Mouse (Mus musculus): ENCODE data around the gene Pinlyp.

Gene Pinlyp

DNA sequence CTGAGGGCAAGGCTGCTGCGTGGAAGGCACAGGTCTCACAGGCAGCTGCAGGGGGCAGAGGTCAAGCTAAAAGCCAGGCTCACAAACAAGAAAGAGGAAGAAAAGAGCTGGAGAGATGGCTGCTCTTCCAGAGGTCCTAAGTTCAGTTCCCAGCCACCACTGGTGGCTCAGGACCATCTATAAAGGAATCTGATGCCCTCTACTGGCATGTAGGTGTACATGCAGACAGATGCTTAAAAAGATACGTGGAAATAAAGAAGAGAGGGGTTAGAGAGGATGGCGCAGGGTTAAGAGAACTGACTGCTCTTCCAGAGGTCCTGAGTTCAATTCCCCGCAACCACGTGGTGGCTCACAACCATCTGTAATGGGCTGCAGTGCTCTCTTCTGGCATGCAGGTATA is 26.5 kb upstream of the Pinlyp start:
- Histone ChIP-seq H3K36me3 (ENCODE audit: control insufficient read depth, insufficient read depth, low read length, poor library complexity, severe bottlenecking) (no peaks in the 10 kb centered on the region; the same call in none of the 2 replicates), H3K27me3 (ENCODE audit: control insufficient read depth, insufficient read depth, low read length, poor library complexity, severe bottlenecking) (no peaks in the 10 kb centered on the region)
- peak; percentile 45 for DNase-seq (ENCODE audit: low read depth, low spot score)

DNA sequence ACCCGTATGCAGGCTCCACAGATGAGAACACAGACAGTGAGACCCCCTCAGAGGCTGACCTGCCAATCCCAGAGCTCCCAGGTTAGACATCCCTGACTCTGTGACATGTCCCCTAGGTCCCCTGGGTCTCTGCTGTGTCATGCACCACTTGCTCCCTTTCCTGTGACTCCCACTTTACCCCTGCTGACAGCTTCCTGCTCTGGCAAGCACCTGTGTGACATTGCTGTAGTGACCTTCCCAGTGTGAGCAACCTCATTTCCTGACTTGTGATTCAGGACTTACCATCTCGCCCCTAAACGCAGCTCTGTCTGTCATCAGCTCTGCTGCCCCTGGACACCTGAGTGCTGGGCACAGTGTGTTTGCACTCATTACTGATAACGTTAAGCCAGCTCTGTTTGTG is 25.2 kb upstream of the Pinlyp start:
- Histone ChIP-seq H3K27me3 (ENCODE audit: control insufficient read depth, insufficient read depth, low read length, poor library complexity, severe bottlenecking) (no peaks in the 10 kb centered on the region), H3K36me3 (ENCODE audit: control insufficient read depth, insufficient read depth, low read length, poor library complexity, severe bottlenecking) (no peaks in the 10 kb centered on the region; the same call in none of the 2 replicates)
- peak; percentile 61 for DNase-seq (ENCODE audit: low read depth, low spot score)

DNA sequence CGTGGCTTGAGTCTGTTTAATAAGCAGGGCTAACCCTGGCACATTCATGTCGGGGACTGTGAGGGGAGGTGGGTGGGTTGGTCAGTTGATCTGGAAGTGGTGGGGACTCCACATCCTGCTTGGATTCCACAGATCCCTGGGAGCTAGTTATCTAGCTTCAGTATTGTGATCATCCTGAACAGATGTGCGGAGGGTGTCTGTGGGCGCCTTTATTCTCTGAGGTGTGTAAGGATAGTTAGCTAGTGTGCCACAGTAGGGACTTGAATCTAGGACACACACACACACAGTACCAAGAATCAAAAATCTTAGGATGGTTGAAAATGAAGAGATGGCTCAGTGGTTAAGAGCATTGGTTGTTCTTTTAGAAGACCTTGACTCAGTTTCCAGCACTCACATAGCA is 22.6 kb upstream of the Pinlyp start:
- Histone ChIP-seq H3K36me3 (ENCODE audit: control insufficient read depth, insufficient read depth, low read length, poor library complexity, severe bottlenecking) (no peaks in the 10 kb centered on the region; the same call in none of the 2 replicates), H3K27me3 (ENCODE audit: control insufficient read depth, insufficient read depth, low read length, poor library complexity, severe bottlenecking) (no peaks in the 10 kb centered on the region)
- no peak for DNase-seq (ENCODE audit: low read depth, low spot score)

DNA sequence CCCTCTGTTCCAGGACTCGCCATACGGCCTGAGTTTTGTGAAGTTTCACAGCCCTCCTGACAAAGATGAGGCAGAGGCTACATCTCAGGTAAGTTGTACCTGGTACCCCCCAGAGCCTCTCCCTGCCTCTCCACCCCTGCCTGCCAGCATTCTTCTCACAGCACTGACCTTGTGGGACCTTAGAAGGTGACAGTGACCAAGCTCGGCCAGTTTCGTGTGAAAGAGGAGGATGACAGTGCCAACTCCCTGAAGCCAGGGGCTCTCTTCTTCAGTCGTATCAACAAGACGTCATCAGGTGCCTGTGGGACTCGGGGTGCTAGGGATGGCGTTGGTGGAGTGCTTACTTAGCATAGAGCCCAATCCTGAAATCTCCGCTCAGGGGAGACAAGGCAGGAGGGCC is 20.3 kb upstream of the Pinlyp start:
- no peak for DNase-seq (ENCODE audit: low read depth, low spot score)
- H3K36me3 ChIP-seq (ENCODE audit: control insufficient read depth, insufficient read depth, low read length, poor library complexity, severe bottlenecking): no peaks in the 10 kb centered on the region; the same call in none of the 2 replicates
- no peaks in the 10 kb centered on the region for H3K27me3 ChIP-seq (ENCODE audit: control insufficient read depth, insufficient read depth, low read length, poor library complexity, severe bottlenecking)

DNA sequence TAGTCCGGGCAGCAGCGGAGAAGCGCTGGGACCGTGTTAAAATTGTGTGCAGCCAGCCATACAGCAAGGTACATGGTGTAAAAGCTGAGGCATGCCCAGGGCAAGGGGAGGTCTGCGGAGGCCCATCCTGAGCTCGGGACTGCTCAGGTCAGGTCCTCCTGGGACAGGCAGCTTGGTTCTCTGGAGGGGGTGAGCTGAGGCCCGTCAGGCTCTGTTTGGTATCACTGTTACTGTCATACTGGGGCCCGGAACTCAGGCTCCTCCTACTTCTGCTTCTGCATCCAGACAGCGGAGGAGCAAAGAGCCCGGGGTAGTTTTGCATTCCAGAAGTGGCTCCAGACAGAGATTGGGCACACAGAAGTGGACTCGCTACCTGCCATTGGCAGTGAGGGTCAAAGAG is 19.7 kb upstream of the Pinlyp start:
- no peaks in the 10 kb centered on the region; the same call in none of the 2 replicates for H3K36me3 ChIP-seq (ENCODE audit: control insufficient read depth, insufficient read depth, low read length, poor library complexity, severe bottlenecking)
- DNase-seq (ENCODE audit: low read depth, low spot score): peak; percentile 51
- no peaks in the 10 kb centered on the region for H3K27me3 ChIP-seq (ENCODE audit: control insufficient read depth, insufficient read depth, low read length, poor library complexity, severe bottlenecking)

DNA sequence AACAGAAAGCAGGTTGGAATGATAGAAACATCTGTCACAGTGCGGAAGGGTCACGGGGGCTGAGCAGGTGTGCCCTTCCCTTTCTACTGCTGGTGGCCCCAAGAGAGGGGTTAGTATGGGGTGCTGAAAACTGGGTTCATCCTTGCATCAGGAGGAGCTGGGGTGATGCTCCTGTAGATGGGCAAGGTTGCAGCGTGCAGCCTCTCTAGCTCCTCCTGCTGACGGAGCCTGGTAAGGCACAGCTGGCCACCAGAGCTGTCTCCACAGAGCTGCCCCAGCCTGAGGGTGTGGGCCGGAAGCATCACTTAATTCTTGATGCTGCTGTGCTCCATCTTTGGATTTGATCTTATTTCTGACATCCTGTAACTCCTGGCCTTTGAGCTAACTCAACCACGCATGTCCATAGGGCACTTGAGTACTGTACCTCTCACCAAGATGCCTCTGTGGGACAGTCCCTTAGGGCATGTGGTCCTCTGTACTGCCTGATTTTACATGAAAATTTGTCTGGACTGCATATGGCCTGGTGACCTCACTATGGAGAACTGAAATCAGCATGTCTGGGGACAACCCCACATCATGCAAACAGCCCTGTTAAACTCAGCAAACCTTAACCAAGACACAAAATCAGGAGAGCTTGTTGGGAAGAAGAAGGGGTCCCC is 18.8 kb upstream of the Pinlyp start:
- Histone ChIP-seq H3K36me3 (ENCODE audit: control insufficient read depth, insufficient read depth, low read length, poor library complexity, severe bottlenecking) (no peaks in the 10 kb centered on the region; the same call in none of the 2 replicates), H3K27me3 (ENCODE audit: control insufficient read depth, insufficient read depth, low read length, poor library complexity, severe bottlenecking) (no peaks in the 10 kb centered on the region)
- peak; percentile 91 for DNase-seq (ENCODE audit: low read depth, low spot score)

DNA sequence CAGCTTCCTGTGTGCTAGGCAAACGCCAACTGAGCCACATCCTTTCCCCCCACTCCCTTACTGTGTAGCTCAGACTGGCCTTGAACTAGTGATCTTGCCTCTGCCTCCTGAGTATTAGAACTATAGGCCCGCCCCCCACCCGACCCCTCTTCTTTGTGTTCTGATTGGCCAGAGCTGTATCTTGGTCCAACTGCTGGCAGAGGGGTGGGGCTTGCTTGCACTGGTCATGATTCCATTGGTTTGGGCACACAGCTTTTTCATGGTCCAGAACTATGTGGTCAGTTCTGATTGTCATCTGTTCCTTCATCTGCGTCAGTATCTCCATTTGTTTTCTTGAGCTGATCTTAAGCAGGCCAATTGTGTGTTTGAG is 17.9 kb upstream of the Pinlyp start:
- H3K27me3 ChIP-seq (ENCODE audit: control insufficient read depth, insufficient read depth, low read length, poor library complexity, severe bottlenecking): no peaks in the 10 kb centered on the region
- H3K36me3 ChIP-seq (ENCODE audit: control insufficient read depth, insufficient read depth, low read length, poor library complexity, severe bottlenecking): no peaks in the 10 kb centered on the region; the same call in 1 of the 2 replicates
- no peak for DNase-seq (ENCODE audit: low read depth, low spot score)

DNA sequence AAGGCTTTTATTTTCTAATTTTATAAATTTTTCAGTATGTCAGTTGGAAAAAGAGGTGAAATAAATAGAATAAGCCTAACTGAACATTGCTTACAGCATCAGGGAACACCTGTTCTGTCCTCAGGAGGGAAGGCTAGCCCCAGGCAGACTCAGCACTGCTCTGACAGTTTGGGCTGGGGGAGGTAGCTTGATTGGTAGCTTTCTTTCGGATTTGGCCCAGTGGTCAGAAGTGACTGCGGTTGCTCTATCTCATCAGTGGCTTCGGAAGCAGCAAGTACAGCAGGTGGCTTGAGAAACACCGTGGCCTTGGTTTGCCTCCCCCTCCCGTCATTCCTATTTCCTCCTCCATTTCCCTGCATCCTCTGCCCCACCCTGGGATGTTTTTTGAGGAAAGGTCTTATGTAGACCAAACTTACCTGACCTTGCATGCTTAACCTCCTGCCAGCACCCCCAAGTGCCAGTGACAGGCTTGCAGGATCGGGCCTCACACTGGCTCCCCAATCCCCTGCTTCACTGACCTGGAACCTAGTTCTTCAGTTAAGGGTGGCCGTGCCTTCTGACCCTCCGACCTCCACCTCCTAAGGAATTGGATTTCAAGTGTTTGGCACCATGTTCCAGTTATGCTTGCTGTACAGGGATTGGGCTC is 17.4 kb upstream of the Pinlyp start:
- Histone ChIP-seq H3K27me3 (ENCODE audit: control insufficient read depth, insufficient read depth, low read length, poor library complexity, severe bottlenecking) (no peaks in the 10 kb centered on the region), H3K36me3 (ENCODE audit: control insufficient read depth, insufficient read depth, low read length, poor library complexity, severe bottlenecking) (no peaks in the 10 kb centered on the region; the same call in 1 of the 2 replicates)
- DNase-seq (ENCODE audit: low read depth, low spot score): no peak

DNA sequence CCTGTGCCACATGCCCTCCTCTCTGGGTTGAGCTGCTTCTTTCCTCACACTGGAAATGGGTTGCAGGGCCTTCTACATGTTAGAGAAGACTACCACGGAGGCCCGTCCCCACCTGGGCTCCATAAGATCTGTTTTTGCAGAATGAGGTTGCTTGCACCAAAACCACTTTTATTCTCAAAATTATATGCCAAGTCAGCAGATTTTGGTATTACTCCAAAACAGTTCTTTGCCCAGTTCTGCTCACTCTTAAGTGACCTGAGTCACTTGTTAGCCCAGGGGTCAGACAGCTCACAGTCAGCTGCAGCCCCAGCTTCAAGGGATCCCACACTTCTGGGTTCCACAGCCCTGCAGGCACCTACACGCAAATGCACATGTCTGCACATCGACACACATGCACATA is 15.5 kb upstream of the Pinlyp start:
- H3K36me3 ChIP-seq (ENCODE audit: control insufficient read depth, insufficient read depth, low read length, poor library complexity, severe bottlenecking): no peaks in the 10 kb centered on the region
- H3K27me3 ChIP-seq (ENCODE audit: control insufficient read depth, insufficient read depth, low read length, poor library complexity, severe bottlenecking): no peaks in the 10 kb centered on the region
- no peak for DNase-seq (ENCODE audit: low read depth, low spot score)

DNA sequence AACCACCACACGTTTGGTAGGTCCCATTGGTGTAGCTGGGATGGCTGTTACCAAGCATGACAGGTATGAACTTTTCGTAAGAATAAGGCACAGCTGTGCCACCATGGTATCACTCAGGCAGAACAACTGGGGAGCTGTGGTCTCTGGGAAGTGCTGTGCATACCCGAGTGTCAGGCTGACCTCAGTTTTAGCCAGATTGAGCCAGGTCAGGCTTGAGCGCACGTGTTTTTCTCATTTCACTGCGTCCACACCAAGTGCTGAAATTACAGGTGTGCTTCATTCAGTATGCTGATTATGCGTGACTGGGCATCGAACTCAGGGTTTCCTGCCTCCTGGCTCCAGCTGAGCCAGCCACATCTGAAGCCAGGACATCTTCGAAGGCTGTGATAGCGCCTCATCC is 9.9 kb upstream of the Pinlyp start:
- Histone ChIP-seq H3K27me3 (ENCODE audit: control insufficient read depth, insufficient read depth, low read length, poor library complexity, severe bottlenecking) (no peaks in the 10 kb centered on the region), H3K36me3 (ENCODE audit: control insufficient read depth, insufficient read depth, low read length, poor library complexity, severe bottlenecking) (no peaks in the 10 kb centered on the region)
- DNase-seq (ENCODE audit: low read depth, low spot score): peak; percentile 24

DNA sequence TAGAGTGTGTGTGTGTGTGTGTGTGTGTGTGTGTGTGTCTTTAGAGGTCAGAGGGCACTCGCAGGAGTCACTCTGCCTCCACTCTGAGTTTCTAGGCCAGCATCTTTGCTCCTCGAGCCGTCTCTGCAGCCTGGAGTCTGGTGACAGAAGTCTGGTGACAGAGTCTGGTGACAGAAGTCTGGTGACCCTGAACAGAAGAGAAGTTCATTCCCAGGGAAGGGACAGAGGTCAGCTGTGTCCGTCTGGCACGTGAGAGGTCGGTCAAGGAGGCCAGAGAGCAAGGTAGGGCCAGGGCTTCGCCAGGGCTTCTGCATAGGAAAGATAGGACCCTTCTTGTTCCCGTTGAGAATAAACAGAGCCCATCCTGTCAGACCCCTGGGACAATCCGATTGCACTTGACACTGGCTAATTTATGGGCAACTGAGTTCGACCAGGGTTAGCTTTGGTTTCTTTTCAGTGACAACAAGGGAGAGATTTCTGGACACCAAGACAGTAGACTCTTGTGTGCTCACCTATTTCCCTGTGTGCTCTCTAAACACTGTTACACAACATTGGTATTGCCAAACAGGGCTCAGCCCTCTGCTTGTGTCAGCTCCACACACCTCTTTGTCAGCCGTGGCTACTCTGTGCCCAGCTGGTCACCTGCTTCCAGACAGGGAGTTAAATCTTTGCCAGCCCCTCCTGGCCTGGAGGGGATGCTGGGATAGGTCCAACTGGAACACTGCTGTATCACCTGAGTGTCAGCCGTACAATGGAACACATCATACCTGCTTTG is 6.3 kb upstream of the Pinlyp start:
- no peaks in the 10 kb centered on the region for H3K27me3 ChIP-seq (ENCODE audit: control insufficient read depth, insufficient read depth, low read length, poor library complexity, severe bottlenecking)
- no peak for DNase-seq (ENCODE audit: low read depth, low spot score)
- no peaks in the 10 kb centered on the region; the same call in 1 of the 2 replicates for H3K36me3 ChIP-seq (ENCODE audit: control insufficient read depth, insufficient read depth, low read length, poor library complexity, severe bottlenecking)

DNA sequence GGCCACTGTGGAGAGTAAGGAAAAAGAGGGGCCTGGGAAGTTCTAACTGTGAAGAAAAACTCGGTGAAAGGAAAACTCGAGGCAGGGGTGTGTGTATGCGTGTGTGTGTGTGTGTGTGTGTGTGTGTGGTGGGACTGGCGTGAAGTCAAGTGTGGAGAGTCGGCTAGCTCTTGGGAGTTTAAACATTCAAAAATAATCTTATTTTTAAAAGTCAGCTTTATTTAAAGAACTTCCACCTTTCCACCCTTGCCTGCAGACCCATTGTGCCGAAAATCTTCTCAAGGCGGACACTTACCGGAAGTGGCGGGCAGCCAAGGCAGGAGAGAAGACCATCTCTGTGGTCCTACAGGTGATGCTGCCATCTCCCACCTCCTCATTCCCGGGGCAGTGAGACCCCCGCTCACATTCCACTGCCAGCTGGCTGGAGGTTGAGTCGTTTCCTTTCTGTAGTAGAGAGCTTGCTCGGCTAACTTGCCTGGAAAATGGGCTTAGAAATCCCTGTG is 1.7 kb upstream of the Pinlyp start:
- Histone ChIP-seq H3K36me3 (ENCODE audit: control insufficient read depth, insufficient read depth, low read length, poor library complexity, severe bottlenecking) (no peaks in the 10 kb centered on the region; the same call in 1 of the 2 replicates), H3K27me3 (ENCODE audit: control insufficient read depth, insufficient read depth, low read length, poor library complexity, severe bottlenecking) (no peaks in the 10 kb centered on the region)
- DNase-seq (ENCODE audit: low read depth, low spot score): no peak

DNA sequence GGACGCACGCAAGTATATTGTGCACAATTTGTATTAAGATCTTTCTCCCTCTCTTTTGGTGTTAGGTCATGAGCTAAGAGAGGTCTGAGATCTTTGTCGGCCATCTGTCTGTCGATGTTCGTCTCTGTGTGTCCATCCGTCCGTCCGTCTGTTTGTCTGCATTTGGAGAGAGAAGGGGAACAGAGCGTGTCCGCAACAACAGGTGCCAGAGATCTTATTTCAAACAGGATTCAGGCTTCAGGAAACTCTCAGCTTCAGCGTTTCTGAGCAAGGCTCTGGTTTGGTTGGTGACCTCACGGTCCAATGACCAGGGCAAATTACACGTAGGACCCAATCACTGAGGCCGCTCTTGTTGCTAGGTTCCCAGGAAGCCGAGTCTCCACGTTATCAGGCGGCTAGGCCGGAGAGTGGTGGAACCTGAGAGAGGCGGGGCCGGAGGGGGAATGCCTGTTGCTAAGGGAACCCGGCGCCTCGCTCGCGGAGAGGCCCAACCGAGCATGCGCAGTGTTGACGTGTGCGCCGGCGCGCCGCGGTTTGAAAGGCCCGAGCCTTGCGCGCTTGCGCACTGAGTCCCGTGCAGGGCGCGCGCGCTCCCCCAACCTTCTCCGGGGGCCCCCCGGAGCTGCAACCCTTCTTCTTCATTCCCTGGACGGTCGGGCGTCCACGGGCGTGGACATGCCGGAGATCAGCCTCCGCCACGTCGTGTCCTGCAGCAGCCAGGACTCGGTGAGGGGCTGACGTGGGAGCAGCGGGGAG is 894 bp upstream of the Pinlyp start:
- peak; percentile 99 for DNase-seq (ENCODE audit: low read depth, low spot score)

DNA sequence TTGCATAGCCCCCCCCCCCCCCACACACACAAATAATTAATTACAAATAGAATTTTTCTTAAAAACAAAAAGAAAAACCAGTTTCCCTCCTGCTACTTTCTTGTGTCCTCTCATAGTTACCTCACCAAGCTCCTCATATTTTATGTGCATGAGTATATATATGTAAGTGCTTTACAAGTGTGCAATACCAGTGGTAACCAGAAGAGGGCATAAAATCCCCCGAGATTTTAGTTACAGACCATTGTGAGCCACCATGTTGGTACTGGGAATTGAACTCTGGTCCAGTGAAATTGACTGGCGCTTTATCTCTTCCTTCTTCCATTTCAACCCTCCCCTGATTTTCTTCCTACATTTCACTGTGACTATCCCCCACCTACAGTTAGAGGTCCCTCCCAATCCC is 1.4 kb downstream of the Pinlyp start:
- Histone ChIP-seq H3K36me3 (ENCODE audit: control insufficient read depth, insufficient read depth, low read length, poor library complexity, severe bottlenecking) (no peaks in the 10 kb centered on the region; the same call in 1 of the 2 replicates), H3K27me3 (ENCODE audit: control insufficient read depth, insufficient read depth, low read length, poor library complexity, severe bottlenecking) (no peaks in the 10 kb centered on the region)
- DNase-seq (ENCODE audit: low read depth, low spot score): peak; percentile 51

More for the DNA sequence above, 894 bp upstream of the Pinlyp start:
- Histone ChIP-seq H3K27me3 (ENCODE audit: control insufficient read depth, insufficient read depth, low read length, poor library complexity, severe bottlenecking) (no peaks in the 10 kb centered on the region), H3K36me3 (ENCODE audit: control insufficient read depth, insufficient read depth, low read length, poor library complexity, severe bottlenecking) (no peaks in the 10 kb centered on the region; the same call in 1 of the 2 replicates)

All from splenic B cell, adult 2 months (primary cell).